Mouse (Mus musculus): ENCODE measurements at regions not wholly inside any gene's neighbourhood (a gene's known extent, or its start where the extent isn't known, plus 50 kb on each side); places are given as distances from the start of the nearest gene placed in this dataset.

GRCm38 (mm10) chr13:110643198-110643896 lies 248.5 kb downstream of the Plk2 start:
- Histone ChIP-seq H3K27ac (replicated peaks) (peak overlapping the region; percentile 89), H3K9ac (peak overlapping the region; percentile 63), H3K27me3 (replicated peaks) (no peaks in the 10 kb centered on the region), H3K36me3 (no peaks in the 10 kb centered on the region), H3K4me2 (peak overlapping the region; percentile 60), H3K9me3 (no peaks in the 10 kb centered on the region), H3K4me1 (peaks cover 19% of the 10 kb centered on the region), H3K4me3 (peak overlapping the region; percentile 19)
- WGBS: 18% methylated on average over 11 of the region's 11 CpGs
- no peak for ATAC-seq (ENCODE audit: extremely low read depth, insufficient number of reproducible peaks, low FRiP score, low TSS enrichment)

GRCm38 (mm10) chr13:110643897-110644213 lies 249.0 kb downstream of the Plk2 start:
- Histone ChIP-seq H3K4me3 (peak overlapping the region; percentile 19), H3K4me1 (peaks cover 19% of the 10 kb centered on the region), H3K36me3 (no peaks in the 10 kb centered on the region), H3K9ac (peak overlapping the region; percentile 63), H3K9me3 (no peaks in the 10 kb centered on the region), H3K27me3 (replicated peaks) (no peaks in the 10 kb centered on the region), H3K4me2 (peak overlapping the region; percentile 60), H3K27ac (replicated peaks) (peak overlapping the region; percentile 89)
- 36% methylated on average over 3 of the region's 3 CpGs for WGBS
- no peak for ATAC-seq (ENCODE audit: extremely low read depth, insufficient number of reproducible peaks, low FRiP score, low TSS enrichment)

GRCm38 (mm10) chr13:110649378-110649777 lies 254.5 kb downstream of the Plk2 start:
- 65% methylated on average over 1 of the region's 1 CpGs for WGBS
- Histone ChIP-seq H3K4me3 (no peak overlapping the region), H3K27ac (replicated peaks) (no peak overlapping the region), H3K4me2 (no peak overlapping the region), H3K27me3 (replicated peaks) (no peaks in the 10 kb centered on the region), H3K9me3 (no peaks in the 10 kb centered on the region), H3K9ac (no peak overlapping the region), H3K36me3 (no peaks in the 10 kb centered on the region), H3K4me1 (no peaks in the 10 kb centered on the region)
- ATAC-seq (ENCODE audit: extremely low read depth, insufficient number of reproducible peaks, low FRiP score, low TSS enrichment): no peak

- 46% methylated on average over 2 of the region's 2 CpGs for WGBS
- Histone ChIP-seq H3K4me3 (no peak overlapping the region), H3K9ac (no peak overlapping the region), H3K4me2 (no peak overlapping the region), H3K9me3 (no peaks in the 10 kb centered on the region), H3K27ac (replicated peaks) (no peak overlapping the region), H3K4me1 (no peaks in the 10 kb centered on the region), H3K27me3 (replicated peaks) (no peaks in the 10 kb centered on the region), H3K36me3 (no peaks in the 10 kb centered on the region)
- ATAC-seq (ENCODE audit: extremely low read depth, insufficient number of reproducible peaks, low FRiP score, low TSS enrichment): no peak
These were observed 255.1 kb downstream of the Plk2 start for GRCm38 (mm10) chr13:110649870-110650497.

GRCm38 (mm10) chr13:110652201-110652600 lies 257.4 kb downstream of the Plk2 start:
- no peak overlapping the region for H3K4me3 ChIP-seq
- no peaks in the 10 kb centered on the region for H3K9me3 ChIP-seq
- H3K9ac ChIP-seq: no peak overlapping the region
- H3K27ac ChIP-seq (replicated peaks): no peak overlapping the region
- H3K4me2 ChIP-seq: no peak overlapping the region
- ATAC-seq (ENCODE audit: extremely low read depth, insufficient number of reproducible peaks, low FRiP score, low TSS enrichment): no peak
- no peaks in the 10 kb centered on the region for H3K36me3 ChIP-seq
- H3K4me1 ChIP-seq: no peaks in the 10 kb centered on the region
- WGBS: 72% methylated on average over 7 of the region's 7 CpGs
- H3K27me3 ChIP-seq (replicated peaks): no peaks in the 10 kb centered on the region

- H3K27me3 ChIP-seq (replicated peaks): no peaks in the 10 kb centered on the region
- H3K4me2 ChIP-seq: no peak overlapping the region
- H3K9me3 ChIP-seq: no peaks in the 10 kb centered on the region
- 63% methylated on average over 2 of the region's 2 CpGs for WGBS
- H3K4me3 ChIP-seq: no peak overlapping the region
- H3K9ac ChIP-seq: no peak overlapping the region
- no peaks in the 10 kb centered on the region for H3K4me1 ChIP-seq
- ATAC-seq (ENCODE audit: extremely low read depth, insufficient number of reproducible peaks, low FRiP score, low TSS enrichment): no peak
- H3K27ac ChIP-seq (replicated peaks): no peak overlapping the region
- no peaks in the 10 kb centered on the region for H3K36me3 ChIP-seq
These were observed 270.4 kb downstream of the Plk2 start for GRCm38 (mm10) chr13:110665073-110665800.

- Histone ChIP-seq H3K4me1 (no peaks in the 10 kb centered on the region), H3K27me3 (replicated peaks) (no peaks in the 10 kb centered on the region), H3K9me3 (no peaks in the 10 kb centered on the region), H3K4me2 (no peak overlapping the region), H3K27ac (replicated peaks) (no peak overlapping the region), H3K36me3 (no peaks in the 10 kb centered on the region), H3K4me3 (no peak overlapping the region), H3K9ac (no peak overlapping the region)
- ATAC-seq (ENCODE audit: extremely low read depth, insufficient number of reproducible peaks, low FRiP score, low TSS enrichment): no peak
- 71% methylated on average over 7 of the region's 7 CpGs for WGBS
These were observed 272.6 kb downstream of the Plk2 start for GRCm38 (mm10) chr13:110667276-110667956.

- no peaks in the 10 kb centered on the region for H3K36me3 ChIP-seq
- no peak overlapping the region for H3K4me2 ChIP-seq
- ATAC-seq (ENCODE audit: extremely low read depth, insufficient number of reproducible peaks, low FRiP score, low TSS enrichment): no peak
- no peak overlapping the region for H3K9ac ChIP-seq
- H3K4me1 ChIP-seq: no peaks in the 10 kb centered on the region
- H3K27me3 ChIP-seq (replicated peaks): no peaks in the 10 kb centered on the region
- no peak overlapping the region for H3K27ac ChIP-seq (replicated peaks)
- no peak overlapping the region for H3K4me3 ChIP-seq
- no peaks in the 10 kb centered on the region for H3K9me3 ChIP-seq
- 78% methylated on average over 2 of the region's 2 CpGs for WGBS
These were observed 278.7 kb downstream of the Plk2 start for GRCm38 (mm10) chr13:110673536-110673935.

- H3K4me1 ChIP-seq: peaks cover 4% of the 10 kb centered on the region; the same call in 1 of the 2 replicates
- H3K4me3 ChIP-seq: no peak overlapping the region
- H3K4me2 ChIP-seq: no peak overlapping the region
- WGBS: 62% methylated on average over 11 of the region's 11 CpGs
- no peak overlapping the region for H3K9ac ChIP-seq
- ATAC-seq (ENCODE audit: extremely low read depth, insufficient number of reproducible peaks, low FRiP score, low TSS enrichment): no peak
- no peaks in the 10 kb centered on the region for H3K9me3 ChIP-seq
- no peak overlapping the region for H3K27ac ChIP-seq (replicated peaks)
- H3K36me3 ChIP-seq: no peaks in the 10 kb centered on the region
- H3K27me3 ChIP-seq (replicated peaks): no peaks in the 10 kb centered on the region
These were observed 288.6 kb downstream of the Plk2 start for GRCm38 (mm10) chr13:110683259-110684041.

- 71% methylated on average over 3 of the region's 3 CpGs for WGBS
- ATAC-seq (ENCODE audit: extremely low read depth, insufficient number of reproducible peaks, low FRiP score, low TSS enrichment): no peak
These were observed 293.9 kb downstream of the Plk2 start for GRCm38 (mm10) chr13:110688796-110689195.

More at GRCm38 (mm10) chr13:110688796-110689195, 293.9 kb downstream of the Plk2 start:
- Histone ChIP-seq H3K36me3 (no peaks in the 10 kb centered on the region), H3K27ac (replicated peaks) (no peak overlapping the region), H3K4me1 (peaks cover 32% of the 10 kb centered on the region), H3K27me3 (replicated peaks) (no peaks in the 10 kb centered on the region), H3K9ac (no peak overlapping the region), H3K4me2 (no peak overlapping the region), H3K9me3 (no peaks in the 10 kb centered on the region), H3K4me3 (no peak overlapping the region)

Data from heart, embryonic 13.5 days (tissue).